Comparison of ENCODE assay signal across 30 mouse cellular contexts in genomic region chr7:99803535-99803934, GRCm38 (mm10). TPM values are rescaled to one million over a fixed set of nuclear protein-coding genes. Genes with fewer than 3 reads are reported as not detected.
A peak's percentile ranks its signal among the peaks of the same experiment; 100 is the strongest.
DNase-seq lines count a peak whose midpoint lies in the region; ATAC-seq and TF ChIP-seq lines count a peak whose summit lies in the region.
"Had no signal": no experiment of that assay in that cellular context is flagged by ENCODE, and none has a peak within 500 bp of the region (broad histone marks: within the 10 kb centered on the region; RNA-seq: fewer than 3 reads in every experiment).

No protein-coding gene starts in this region.

- no peak for DNase-seq in heart, adult 8-10 months (ENCODE audit: low spot score)
- DNase-seq in stomach, postnatal 0 days (ENCODE audit: low spot score), result no peak
- DNase-seq in liver, embryonic 11.5 days (ENCODE audit: low spot score), result no peak
- DNase-seq in liver, postnatal 0 days, result no peak
- no peak for DNase-seq in cerebellum, adult 2 months
- DNase-seq: adrenal gland, postnatal 25 days; cerebellum, adult 8-10 months; forebrain, postnatal 0 days; gastrocnemius, postnatal 36 days; heart, postnatal 10 days; kidney, adult 8-10 months; kidney, postnatal 25 days; lung, embryonic 14.5 days; lung, postnatal 4 days; right cerebral cortex, postnatal 25 days; thymus, adult 2 months; thymus, postnatal 4 days had no signal

- TF ChIP-seq POLR2A in cerebellum, adult 2 months (IDR thresholded peaks at IDR 0.05; ENCODE audit: borderline replicate concordance, insufficient read depth, low read length), result no peak

- no peak overlapping the region for H3K4me3 ChIP-seq in heart, embryonic 11.5 days (ENCODE audit: low read depth, low read length)
- no peak overlapping the region for H3K4me3 ChIP-seq in stomach, embryonic 15.5 days (replicated peaks)
- H3K4me3 ChIP-seq in stomach, postnatal 0 days (ENCODE audit: low read depth, low read length), result no peak overlapping the region
- H3K4me3 ChIP-seq in liver, embryonic 11.5 days (ENCODE audit: low read depth, low read length), result no peak overlapping the region
- no peak overlapping the region for H3K4me3 ChIP-seq in liver, postnatal 0 days (ENCODE audit: low read depth, low read length)
- no peak overlapping the region for H3K4me3 ChIP-seq in cerebellum, adult 2 months (replicated peaks; ENCODE audit: insufficient read depth, low read depth, low read length)
- H3K4me3 ChIP-seq: embryonic facial prominence, embryonic 15.5 days; hindbrain, embryonic 13.5 days; limb, embryonic 13.5 days; midbrain, embryonic 15.5 days; neural tube, embryonic 12.5 days had no signal

- no peaks in the 10 kb centered on the region for H3K9me3 ChIP-seq in heart, embryonic 11.5 days (replicated peaks; ENCODE audit: control insufficient read depth, low read length)
- no peaks in the 10 kb centered on the region for H3K9me3 ChIP-seq in stomach, embryonic 15.5 days
- H3K9me3 ChIP-seq in stomach, postnatal 0 days (ENCODE audit: control insufficient read depth, low read length), result no peaks in the 10 kb centered on the region
- 0 out of 2 replicates have a peak, but pooled peaks cover 3% of the 10 kb centered on the region for H3K9me3 ChIP-seq in liver, embryonic 11.5 days (ENCODE audit: control insufficient read depth, low read length)
- H3K9me3 ChIP-seq in liver, postnatal 0 days (ENCODE audit: low read length), result no peaks in the 10 kb centered on the region
- H3K9me3 ChIP-seq: embryonic facial prominence, embryonic 15.5 days; hindbrain, embryonic 13.5 days; limb, embryonic 13.5 days; midbrain, embryonic 15.5 days; neural tube, embryonic 12.5 days had no signal

- H3K4me1 ChIP-seq in heart, embryonic 11.5 days (ENCODE audit: control insufficient read depth, insufficient read depth, low read length), result no peaks in the 10 kb centered on the region
- H3K4me1 ChIP-seq in stomach, embryonic 15.5 days, result no peaks in the 10 kb centered on the region
- no peaks in the 10 kb centered on the region for H3K4me1 ChIP-seq in stomach, postnatal 0 days (replicated peaks; ENCODE audit: control insufficient read depth, insufficient read depth)
- H3K4me1 ChIP-seq in liver, embryonic 11.5 days (replicated peaks; ENCODE audit: control insufficient read depth, insufficient read depth, low read length), result 0 out of 2 replicates have a peak, but pooled peaks cover 2% of the 10 kb centered on the region
- H3K4me1 ChIP-seq in liver, postnatal 0 days (ENCODE audit: insufficient read depth), result peaks cover 9% of the 10 kb centered on the region
- H3K4me1 ChIP-seq in cerebellum, adult 2 months (ENCODE audit: control insufficient read depth, insufficient read depth, low read length), result no peaks in the 10 kb centered on the region
- H3K4me1 ChIP-seq: embryonic facial prominence, embryonic 15.5 days; hindbrain, embryonic 13.5 days; limb, embryonic 13.5 days; midbrain, embryonic 15.5 days; neural tube, embryonic 12.5 days had no signal

- no peak overlapping the region for H3K27ac ChIP-seq in heart, embryonic 11.5 days (ENCODE audit: low read depth, low read length)
- H3K27ac ChIP-seq in stomach, embryonic 15.5 days, result no peak overlapping the region
- H3K27ac ChIP-seq in stomach, postnatal 0 days (replicated peaks), result no peak overlapping the region
- H3K27ac ChIP-seq in liver, embryonic 11.5 days (ENCODE audit: low read depth, low read length), result peak overlapping the region; percentile 61; the same call in 1 of the 2 replicates
- peak overlapping the region; percentile 57 for H3K27ac ChIP-seq in liver, postnatal 0 days (ENCODE audit: low read depth)
- no peak overlapping the region for H3K27ac ChIP-seq in cerebellum, adult 2 months (ENCODE audit: insufficient read depth, low read length)
- H3K27ac ChIP-seq: embryonic facial prominence, embryonic 15.5 days; hindbrain, embryonic 13.5 days; limb, embryonic 13.5 days; midbrain, embryonic 15.5 days; neural tube, embryonic 12.5 days had no signal

- no peak overlapping the region for H3K4me2 ChIP-seq in heart, embryonic 11.5 days
- no peak overlapping the region for H3K4me2 ChIP-seq in stomach, embryonic 15.5 days
- H3K4me2 ChIP-seq in stomach, postnatal 0 days (replicated peaks; ENCODE audit: low read depth), result no peak overlapping the region
- H3K4me2 ChIP-seq in liver, embryonic 11.5 days, result no peak overlapping the region
- peak overlapping the region; percentile 44; the same call in 1 of the 2 replicates for H3K4me2 ChIP-seq in liver, postnatal 0 days (ENCODE audit: low read depth, low read length)
- H3K4me2 ChIP-seq: embryonic facial prominence, embryonic 15.5 days; hindbrain, embryonic 13.5 days; limb, embryonic 13.5 days; lung, embryonic 14.5 days; midbrain, embryonic 15.5 days; neural tube, embryonic 12.5 days had no signal

- no peak for TF ChIP-seq CTCF in stomach, postnatal 0 days (IDR thresholded peaks at IDR 0.05; ENCODE audit: low read depth)
- TF ChIP-seq CTCF in liver, postnatal 0 days (IDR thresholded peaks at IDR 0.05; ENCODE audit: low read depth), result no peak
- no peak for TF ChIP-seq CTCF in cerebellum, adult 2 months (IDR thresholded peaks at IDR 0.05; ENCODE audit: borderline replicate concordance, insufficient read depth, low read depth, low read length)

- peak; percentile 55; the same call in 1 of the 2 replicates for ATAC-seq in heart, embryonic 11.5 days (replicated peaks; ENCODE audit: insufficient number of reproducible peaks, low FRiP score, low TSS enrichment)
- peak; percentile 63; the same call in 1 of the 2 replicates for ATAC-seq in stomach, embryonic 15.5 days (ENCODE audit: insufficient read depth, low FRiP score, low read depth)
- no peak for ATAC-seq in stomach, postnatal 0 days (ENCODE audit: low FRiP score, low TSS enrichment)
- ATAC-seq in liver, embryonic 11.5 days (replicated peaks; ENCODE audit: low FRiP score), result peak; percentile 79
- ATAC-seq in liver, postnatal 0 days, result peak; percentile 54
- ATAC-seq in cerebellum, adult (ENCODE audit: insufficient number of reproducible peaks, low FRiP score, low TSS enrichment), result no peak
- ATAC-seq: forebrain, postnatal 0 days; midbrain, embryonic 15.5 days had no signal

- no peak for TF ChIP-seq EP300 in stomach, postnatal 0 days (optimal IDR thresholded peaks at IDR 0.05)
- no peak for TF ChIP-seq EP300 in liver, postnatal 0 days (IDR thresholded peaks at IDR 0.05; ENCODE audit: low read depth)

- H3K27me3 ChIP-seq in heart, embryonic 11.5 days (ENCODE audit: control insufficient read depth, insufficient read depth, low read length), result no peaks in the 10 kb centered on the region
- H3K27me3 ChIP-seq in stomach, embryonic 15.5 days (replicated peaks), result no peaks in the 10 kb centered on the region
- H3K27me3 ChIP-seq in stomach, postnatal 0 days (ENCODE audit: control insufficient read depth, insufficient read depth, low read length), result no peaks in the 10 kb centered on the region
- peaks cover 3% of the 10 kb centered on the region; the same call in 1 of the 2 replicates for H3K27me3 ChIP-seq in liver, embryonic 11.5 days (replicated peaks; ENCODE audit: control insufficient read depth, insufficient read depth, low read length)
- H3K27me3 ChIP-seq in liver, postnatal 0 days (ENCODE audit: insufficient read depth, low read length), result 0 out of 2 replicates have a peak, but pooled peaks cover 4% of the 10 kb centered on the region
- no peaks in the 10 kb centered on the region for H3K27me3 ChIP-seq in cerebellum, adult 2 months (ENCODE audit: control insufficient read depth, insufficient read depth, low read length)
- H3K27me3 ChIP-seq: embryonic facial prominence, embryonic 15.5 days; limb, embryonic 13.5 days; midbrain, embryonic 15.5 days; neural tube, embryonic 12.5 days had no signal

- H3K9ac ChIP-seq in heart, embryonic 11.5 days (ENCODE audit: low read depth, low read length), result no peak overlapping the region
- no peak overlapping the region for H3K9ac ChIP-seq in stomach, embryonic 15.5 days
- no peak overlapping the region for H3K9ac ChIP-seq in stomach, postnatal 0 days (ENCODE audit: low read length)
- no peak overlapping the region for H3K9ac ChIP-seq in liver, embryonic 11.5 days (ENCODE audit: low read depth, low read length)
- no peak overlapping the region for H3K9ac ChIP-seq in liver, postnatal 0 days (replicated peaks)
- H3K9ac ChIP-seq: embryonic facial prominence, embryonic 15.5 days; forebrain, postnatal 0 days; hindbrain, embryonic 13.5 days; limb, embryonic 13.5 days; lung, embryonic 14.5 days; midbrain, embryonic 15.5 days; neural tube, embryonic 12.5 days had no signal

- 52% methylated on average over 8 of the region's 8 CpGs for WGBS in heart, embryonic 11.5 days (ENCODE audit: insufficient replicate concordance)
- WGBS in stomach, embryonic 15.5 days, result 62% methylated on average over 8 of the region's 8 CpGs
- 48% methylated on average over 8 of the region's 8 CpGs for WGBS in stomach, postnatal 0 days
- WGBS in liver, embryonic 11.5 days, result 39% methylated on average over 8 of the region's 8 CpGs
- WGBS in liver, postnatal 0 days (ENCODE audit: insufficient replicate concordance), result 44% methylated on average over 8 of the region's 8 CpGs
- 72% methylated on average over 8 of the region's 8 CpGs for WGBS in cerebellum, adult 2 months

- H3K36me3 ChIP-seq in heart, embryonic 11.5 days (ENCODE audit: control insufficient read depth, insufficient read depth, low read length), result no peaks in the 10 kb centered on the region
- no peaks in the 10 kb centered on the region for H3K36me3 ChIP-seq in stomach, embryonic 15.5 days
- no peaks in the 10 kb centered on the region for H3K36me3 ChIP-seq in stomach, postnatal 0 days (ENCODE audit: control insufficient read depth, insufficient read depth, low read length)
- no peaks in the 10 kb centered on the region for H3K36me3 ChIP-seq in liver, embryonic 11.5 days (ENCODE audit: control insufficient read depth, insufficient read depth, low read length)
- no peaks in the 10 kb centered on the region for H3K36me3 ChIP-seq in liver, postnatal 0 days (replicated peaks; ENCODE audit: insufficient read depth, low read length)
- H3K36me3 ChIP-seq: embryonic facial prominence, embryonic 15.5 days; hindbrain, embryonic 13.5 days; limb, embryonic 13.5 days; midbrain, embryonic 15.5 days; neural tube, embryonic 12.5 days had no signal

RNA-seq across cellular contexts. Expression of gene Neu3, which starts 24.7 kb away (rescaled TPM):
- polyA plus RNA-seq in heart, embryonic 11.5 days (2014; fragmentation: Nextera tagmentation; extraction: Ambion mirVana), result 2.9 and 3.2 TPM in 2 replicates
- 1 to 10 TPM; 3.3 to 5.4 (median 4.8) TPM for total RNA-seq in heart, adult 8-10 months (2022)
- 5.4 and 6.0 TPM in 2 replicates for polyA plus RNA-seq in stomach, embryonic 15.5 days (2015; fragmentation: Nextera tagmentation; extraction: Ambion mirVana)
- 4.0 and 4.4 TPM in 2 replicates for polyA plus RNA-seq in stomach, postnatal 0 days (2015; fragmentation: Nextera tagmentation; extraction: Ambion mirVana)
- 5.4 and 5.9 TPM in 2 replicates for polyA plus RNA-seq in liver, embryonic 11.5 days (2014; fragmentation: Nextera tagmentation; extraction: Ambion mirVana)
- 2.4 and 2.9 TPM in 2 replicates for polyA plus RNA-seq in liver, postnatal 0 days (2015; fragmentation: Nextera tagmentation; extraction: Ambion mirVana)
- polyA plus RNA-seq in cerebellum, adult 2 months (2012; rRNA removed), result 2.9 and 3.1 TPM in 2 replicates

RNA-seq across cellular contexts. Expression of gene Olfr521, which starts 40.2 kb away (rescaled TPM):
- not detected in 2 replicates for polyA plus RNA-seq in heart, embryonic 11.5 days (2014; fragmentation: Nextera tagmentation; extraction: Ambion mirVana)
- not detected for total RNA-seq in heart, adult 8-10 months (2022)
- not detected in 2 replicates for polyA plus RNA-seq in stomach, embryonic 15.5 days (2015; fragmentation: Nextera tagmentation; extraction: Ambion mirVana)
- polyA plus RNA-seq in stomach, postnatal 0 days (2015; fragmentation: Nextera tagmentation; extraction: Ambion mirVana), result not detected in 2 replicates
- not detected in 2 replicates for polyA plus RNA-seq in liver, embryonic 11.5 days (2014; fragmentation: Nextera tagmentation; extraction: Ambion mirVana)
- polyA plus RNA-seq in liver, postnatal 0 days (2015; fragmentation: Nextera tagmentation; extraction: Ambion mirVana), result not detected in 2 replicates
- polyA plus RNA-seq in cerebellum, adult 2 months (2012; rRNA removed), result not detected in 2 replicates
- total RNA-seq: adrenal gland, postnatal 25 days; forebrain, postnatal 0 days; gastrocnemius, postnatal 36 days; heart, postnatal 10 days; layer of hippocampus, adult 8-10 months; left cerebral cortex, postnatal 14 days; megakaryocyte-erythroid progenitor cell, adult 5-6 weeks had no signal
- polyA plus RNA-seq: embryonic facial prominence, embryonic 15.5 days; forebrain, embryonic 11.5 days; forebrain, postnatal 0 days; hindbrain, embryonic 13.5 days; limb, embryonic 13.5 days; lung, embryonic 14.5 days; midbrain, embryonic 15.5 days; neural tube, embryonic 12.5 days; stomach, embryonic 16.5 days; thymus, adult 2 months had no signal

RNA-seq across cellular contexts. Expression of gene Xrra1, which starts 55.4 kb away (rescaled TPM):
- polyA plus RNA-seq in heart, embryonic 11.5 days (2014; fragmentation: Nextera tagmentation; extraction: Ambion mirVana), result 0.23 and 0.49 TPM in 2 replicates
- total RNA-seq in heart, adult 8-10 months (2022), result not detected
- polyA plus RNA-seq in stomach, embryonic 15.5 days (2015; fragmentation: Nextera tagmentation; extraction: Ambion mirVana), result 0.21 and 0.35 TPM in 2 replicates
- 0.08 and 0.27 TPM in 2 replicates for polyA plus RNA-seq in stomach, postnatal 0 days (2015; fragmentation: Nextera tagmentation; extraction: Ambion mirVana)
- polyA plus RNA-seq in liver, embryonic 11.5 days (2014; fragmentation: Nextera tagmentation; extraction: Ambion mirVana), result 0.10 and 0.17 TPM in 2 replicates
- polyA plus RNA-seq in liver, postnatal 0 days (2015; fragmentation: Nextera tagmentation; extraction: Ambion mirVana), result 0.04 and 0.07 TPM in 2 replicates
- polyA plus RNA-seq in cerebellum, adult 2 months (2012; rRNA removed), result 0.34 and 0.59 TPM in 2 replicates

RNA-seq across cellular contexts. Expression of gene Spcs2, which starts 59.7 kb away (rescaled TPM):
- polyA plus RNA-seq in heart, embryonic 11.5 days (2014; fragmentation: Nextera tagmentation; extraction: Ambion mirVana), result 208 and 229 TPM in 2 replicates
- 10 to 100 TPM; 60.3 to 67.9 (median 63.1) TPM for total RNA-seq in heart, adult 8-10 months (2022)
- 386 and 415 TPM in 2 replicates for polyA plus RNA-seq in stomach, embryonic 15.5 days (2015; fragmentation: Nextera tagmentation; extraction: Ambion mirVana)
- polyA plus RNA-seq in stomach, postnatal 0 days (2015; fragmentation: Nextera tagmentation; extraction: Ambion mirVana), result 289 and 308 TPM in 2 replicates
- 301 and 312 TPM in 2 replicates for polyA plus RNA-seq in liver, embryonic 11.5 days (2014; fragmentation: Nextera tagmentation; extraction: Ambion mirVana)
- polyA plus RNA-seq in liver, postnatal 0 days (2015; fragmentation: Nextera tagmentation; extraction: Ambion mirVana), result 156 and 165 TPM in 2 replicates
- polyA plus RNA-seq in cerebellum, adult 2 months (2012; rRNA removed), result 76.8 and 78.5 TPM in 2 replicates

Comparison
In these comparisons a context has a peak if more than half of its experiments do, and no peak if none do; other contexts are left out.
1. ATAC-seq: peak in heart, embryonic 11.5 days (single experiment), stomach, embryonic 15.5 days (single experiment), liver, embryonic 11.5 days (single experiment) and liver, postnatal 0 days (single experiment); none in stomach, postnatal 0 days (single experiment) and cerebellum, adult (single experiment).
2. H3K27ac ChIP-seq: peak in liver, embryonic 11.5 days (single experiment) and liver, postnatal 0 days (single experiment); none in heart, embryonic 11.5 days (single experiment), stomach, embryonic 15.5 days (single experiment), stomach, postnatal 0 days (single experiment) and cerebellum, adult 2 months (single experiment).